Mouse (Mus musculus): Measurements from ENCODE around the gene Lrrc20. TPM values are rescaled to one million over a fixed set of nuclear protein-coding genes. Genes with fewer than 3 reads are reported as not detected.

The Lrrc20 gene
- total RNA-seq, 1 experiment from 2014 or later: 6.9 TPM

- no peak for ATAC-seq (replicated peaks; ENCODE audit: low read depth, poor library complexity, severe bottlenecking)
These were observed 34.3 kb downstream of the Lrrc20 start for GRCm38 (mm10) chr10:61509873-61510272.

- ATAC-seq (replicated peaks; ENCODE audit: low read depth, poor library complexity, severe bottlenecking): no peak
These were observed 35.2 kb downstream of the Lrrc20 start for GRCm38 (mm10) chr10:61510809-61511208.

- ATAC-seq (replicated peaks; ENCODE audit: low read depth, poor library complexity, severe bottlenecking): no peak
These were observed 36.8 kb downstream of the Lrrc20 start for GRCm38 (mm10) chr10:61512215-61512889.

- no peak for ATAC-seq (replicated peaks; ENCODE audit: low read depth, poor library complexity, severe bottlenecking)
These were observed 41.3 kb downstream of the Lrrc20 start for GRCm38 (mm10) chr10:61516866-61517265.

- ATAC-seq (replicated peaks; ENCODE audit: low read depth, poor library complexity, severe bottlenecking): no peak; the same call in 1 of the 2 replicates
These were observed 41.9 kb downstream of the Lrrc20 start for GRCm38 (mm10) chr10:61517296-61518071.

GRCm38 (mm10) chr10:61518320-61518719 lies 42.7 kb downstream of the Lrrc20 start:
- ATAC-seq (replicated peaks; ENCODE audit: low read depth, poor library complexity, severe bottlenecking): no peak

- ATAC-seq (replicated peaks; ENCODE audit: low read depth, poor library complexity, severe bottlenecking): no peak
These were observed 43.9 kb downstream of the Lrrc20 start for GRCm38 (mm10) chr10:61519491-61519890.

GRCm38 (mm10) chr10:61520714-61521113 lies 45.1 kb downstream of the Lrrc20 start:
- ATAC-seq (replicated peaks; ENCODE audit: low read depth, poor library complexity, severe bottlenecking): no peak

GRCm38 (mm10) chr10:61530936-61531335 lies 55.3 kb downstream of the Lrrc20 start:
- ATAC-seq (replicated peaks; ENCODE audit: low read depth, poor library complexity, severe bottlenecking): no peak

GRCm38 (mm10) chr10:61533285-61533684 lies 57.7 kb downstream of the Lrrc20 start:
- ATAC-seq (replicated peaks; ENCODE audit: low read depth, poor library complexity, severe bottlenecking): no peak

- ATAC-seq (replicated peaks; ENCODE audit: low read depth, poor library complexity, severe bottlenecking): no peak
These were observed 58.9 kb downstream of the Lrrc20 start for GRCm38 (mm10) chr10:61534371-61535101.

GRCm38 (mm10) chr10:61535441-61535840 lies 59.8 kb downstream of the Lrrc20 start:
- no peak for ATAC-seq (replicated peaks; ENCODE audit: low read depth, poor library complexity, severe bottlenecking)

GRCm38 (mm10) chr10:61536130-61537035 lies 60.8 kb downstream of the Lrrc20 start:
- peak; percentile 90 for ATAC-seq (replicated peaks; ENCODE audit: low read depth, poor library complexity, severe bottlenecking)

GRCm38 (mm10) chr10:61537036-61537380 lies 61.4 kb downstream of the Lrrc20 start:
- ATAC-seq (replicated peaks; ENCODE audit: low read depth, poor library complexity, severe bottlenecking): 0 out of 2 replicates have a peak, but pooled peaks have one; percentile 6

GRCm38 (mm10) chr10:61538446-61538845 lies 62.8 kb downstream of the Lrrc20 start:
- no peak for ATAC-seq (replicated peaks; ENCODE audit: low read depth, poor library complexity, severe bottlenecking)

GRCm38 (mm10) chr10:61544127-61544862 lies 68.7 kb downstream of the Lrrc20 start:
- ATAC-seq (replicated peaks; ENCODE audit: low read depth, poor library complexity, severe bottlenecking): peak; percentile 45; the same call in 1 of the 2 replicates

GRCm38 (mm10) chr10:61544863-61545240 lies 69.3 kb downstream of the Lrrc20 start:
- ATAC-seq (replicated peaks; ENCODE audit: low read depth, poor library complexity, severe bottlenecking): no peak

- ATAC-seq (replicated peaks; ENCODE audit: low read depth, poor library complexity, severe bottlenecking): no peak
These were observed 74.5 kb downstream of the Lrrc20 start for GRCm38 (mm10) chr10:61550106-61550505.

GRCm38 (mm10) chr10:61555155-61555554 lies 79.6 kb downstream of the Lrrc20 start:
- ATAC-seq (replicated peaks; ENCODE audit: low read depth, poor library complexity, severe bottlenecking): no peak

Measured in common myeloid progenitor, adult 5-6 weeks (primary cell).